Mouse (Mus musculus) lung, embryonic 14.5 days (tissue): Measurements from ENCODE around the gene Bicc1. TPM values are rescaled to one million over a fixed set of nuclear protein-coding genes. Genes with fewer than 3 reads are reported as not detected.
"Not testable (repeated sequence)": the region's sequence is repeated elsewhere in the genome, so short reads cannot be mapped to it uniquely, and the experiment has no call there.

Experiments used
- ATAC-seq: fragments of 200-750 bp; cut with Nextera tagmentation; 2 replicates; pipeline ENCODE4 v1.8.0; 2017; ENCODE audit warnings: mild to moderate bottlenecking, moderate TSS enrichment, moderate library complexity; ENCODE audit not compliant: insufficient read depth
- DNase-seq: peaks from one replicate; pipeline ENCODE4 v3.0.0-alpha.2; 2015
- H3K27ac ChIP-seq: fragments of 300-500 bp; sonication (generic); 2 replicates; pipeline ENCODE4 v1.5.1; 2014; ENCODE audit warnings: low read depth, mild to moderate bottlenecking, moderate library complexity
- H3K27me3 ChIP-seq: fragments of 300-500 bp; sonication (generic); 2 replicates; pipeline ENCODE4 v1.6.1; 2014; ENCODE audit warnings: low read length, control low read depth; ENCODE audit not compliant: insufficient read depth
- H3K36me3 ChIP-seq: fragments of 300-500 bp; sonication (generic); 2 replicates; pipeline ENCODE4 v1.6.1; 2014; ENCODE audit warnings: control low read depth; ENCODE audit not compliant: insufficient read depth
- H3K4me1 ChIP-seq: fragments of 300-500 bp; sonication (generic); 2 replicates; pipeline ENCODE4 v1.6.1; 2014; ENCODE audit warnings: antibody characterized with exemption, control low read depth; ENCODE audit not compliant: insufficient read depth
- H3K4me2 ChIP-seq: fragments of 300-500 bp; sonication (generic); 2 replicates; pipeline ENCODE4 v1.6.1; 2014; ENCODE audit warnings: mild to moderate bottlenecking
- H3K4me3 ChIP-seq: fragments of 300-500 bp; sonication (generic); 2 replicates; pipeline ENCODE4 v1.5.1; 2014; ENCODE audit warnings: low read depth, low read length
- H3K9ac ChIP-seq: fragments of 300-500 bp; sonication (generic); 2 replicates; pipeline ENCODE4 v1.6.1; 2014
- H3K9me3 ChIP-seq: fragments of 300-500 bp; sonication (generic); 2 replicates; pipeline ENCODE4 v1.6.1; 2016; ENCODE audit warnings: low read depth, low read length, control low read depth
- CTCF ChIP-seq: IDR thresholded peaks from 2 replicates; pipeline ENCODE4 v1.5.1; 2016; ENCODE audit warnings: antibody characterized with exemption, low read depth
- WGBS: fragments of 180-500 bp; shearing (Covaris S2); extraction: QIAGEN DNeasy Blood & Tissue Kit; methylation state at CpG from one replicate; pipeline ENCODE4 v1.1.7; 2014; 5-methylcytosine and 5-hydroxymethylcytosine counted together
- polyA plus RNA-seq: library from polyadenylated mRNA; unstranded; fragments of >200 nt; fragmentation: Nextera tagmentation; extraction: Ambion mirVana; gene quantifications from 2 replicates; pipeline ENCODE4 v1.2.1, GENCODE M21; 2014

Gene Bicc1
- polyA plus RNA-seq, 1 experiment from 2014 or later = 26.4 TPM

- no peaks in the 10 kb centered on the region for H3K9me3 ChIP-seq
- H3K27me3 ChIP-seq = no peaks in the 10 kb centered on the region
- peak; percentile 79 for TF ChIP-seq CTCF
- no peak overlapping the region for H3K9ac ChIP-seq
- H3K27ac ChIP-seq = no peak overlapping the region
- H3K36me3 ChIP-seq = no peaks in the 10 kb centered on the region
- 46% methylated on average over 8 of the region's 8 CpGs for WGBS
- DNase-seq (peak; percentile 91), ATAC-seq (no peak)
- H3K4me1 ChIP-seq = 0 out of 2 replicates have a peak, but pooled peaks cover 2% of the 10 kb centered on the region
- H3K4me3 ChIP-seq = no peak overlapping the region
- H3K4me2 ChIP-seq = no peak overlapping the region
These were observed 195.8 kb downstream of the Bicc1 start for GRCm38 (mm10) chr10:70963599-70964193.

- Histone ChIP-seq H3K4me1 (no peaks in the 10 kb centered on the region), H3K27me3 (no peaks in the 10 kb centered on the region), H3K4me2 (no peak overlapping the region), H3K9me3 (no peaks in the 10 kb centered on the region), H3K4me3 (no peak overlapping the region), H3K9ac (no peak overlapping the region), H3K27ac (no peak overlapping the region), H3K36me3 (no peaks in the 10 kb centered on the region)
- TF ChIP-seq CTCF = no peak
- ATAC-seq (no peak), DNase-seq (no peak)
- WGBS = 82% methylated on average over 8 of the region's 8 CpGs
These were observed 197.9 kb downstream of the Bicc1 start for GRCm38 (mm10) chr10:70961641-70962040.

- H3K4me2 ChIP-seq, H3K9ac ChIP-seq, H3K9me3 ChIP-seq, H3K27me3 ChIP-seq, ATAC-seq, H3K4me1 ChIP-seq, H3K27ac ChIP-seq, H3K36me3 ChIP-seq, H3K4me3 ChIP-seq: not testable (repeated sequence)
- peak; percentile 42 for DNase-seq
- WGBS = 89% methylated on average over 6 of the region's 6 CpGs
These were observed 199.1 kb downstream of the Bicc1 start for GRCm38 (mm10) chr10:70960396-70960795.

GRCm38 (mm10) chr10:70952770-70953147 lies 206.7 kb downstream of the Bicc1 start:
- no peaks in the 10 kb centered on the region; the same call in 1 of the 2 replicates for H3K36me3 ChIP-seq
- no peak for TF ChIP-seq CTCF
- whole genome bisulfite sequencing = 59% methylated on average over 5 of the region's 5 CpGs

GRCm38 (mm10) chr10:70952056-70952769 lies 207.3 kb downstream of the Bicc1 start:
- Histone ChIP-seq H3K36me3 (peaks cover 4% of the 10 kb centered on the region; the same call in 1 of the 2 replicates), H3K9ac (no peak overlapping the region), H3K4me3 (no peak overlapping the region), H3K27me3 (no peaks in the 10 kb centered on the region), H3K27ac (no peak overlapping the region), H3K9me3 (no peaks in the 10 kb centered on the region), H3K4me2 (no peak overlapping the region), H3K4me1 (no peaks in the 10 kb centered on the region)
- WGBS = 75% methylated on average over 11 of the region's 11 CpGs
- no peak for DNase-seq
- no peak for TF ChIP-seq CTCF
- peak; percentile 31; the same call in 1 of the 2 replicates for ATAC-seq

More at GRCm38 (mm10) chr10:70952770-70953147, 206.7 kb downstream of the Bicc1 start:
- Histone ChIP-seq H3K4me1 (no peaks in the 10 kb centered on the region), H3K9me3 (no peaks in the 10 kb centered on the region), H3K9ac (no peak overlapping the region), H3K4me3 (no peak overlapping the region), H3K4me2 (no peak overlapping the region), H3K27me3 (no peaks in the 10 kb centered on the region), H3K27ac (no peak overlapping the region)
- ATAC-seq (no peak), DNase-seq (no peak)

GRCm38 (mm10) chr10:70950105-70950424 lies 209.4 kb downstream of the Bicc1 start:
- Histone ChIP-seq H3K4me2 (no peak overlapping the region), H3K4me1 (no peaks in the 10 kb centered on the region), H3K9me3 (no peaks in the 10 kb centered on the region), H3K4me3 (no peak overlapping the region), H3K27me3 (no peaks in the 10 kb centered on the region), H3K36me3 (peaks cover 15% of the 10 kb centered on the region), H3K9ac (no peak overlapping the region), H3K27ac (no peak overlapping the region)
- no peak for TF ChIP-seq CTCF
- DNase-seq (no peak), ATAC-seq (no peak)
- WGBS = 25% methylated on average over 3 of the region's 3 CpGs

GRCm38 (mm10) chr10:70949254-70950104 lies 210.0 kb downstream of the Bicc1 start:
- Histone ChIP-seq H3K9ac (no peak overlapping the region), H3K4me3 (no peak overlapping the region), H3K4me1 (no peaks in the 10 kb centered on the region), H3K27ac (no peak overlapping the region), H3K27me3 (no peaks in the 10 kb centered on the region), H3K36me3 (peaks cover 15% of the 10 kb centered on the region), H3K9me3 (no peaks in the 10 kb centered on the region), H3K4me2 (peak overlapping the region; percentile 25; the same call in 1 of the 2 replicates)
- no peak for ATAC-seq
- no peak for TF ChIP-seq CTCF
- peak; percentile 41 for DNase-seq
- WGBS = 20% methylated on average over 23 of the region's 23 CpGs
